Mouse (Mus musculus) right cerebral cortex, adult 18-20 months (tissue): Measurements from ENCODE around the gene Ust.

Experiments used
- DNase-seq: peaks from one replicate; pipeline ENCODE4 v3.0.0; 2022; ENCODE audit warnings: mixed read lengths

The Ust gene

GRCm38 (mm10) chr10:8171556-8171955 is 347.1 kb downstream of the Ust start:
- no peak for DNase-seq
